Mouse (Mus musculus) urinary bladder, postnatal 36 days (tissue): ENCODE data around the gene Exoc6.

Experiments used
- DNase-seq, 2 experiments: peaks; one replicate each; pipeline ENCODE4 v3.0.0; 2022; ENCODE audit warnings: low spot score in 2 of 2, mixed read lengths in 1 of 2

The Exoc6 gene

GRCm38 (mm10) chr19:37690716-37691115 lies 140.5 kb downstream of the Exoc6 start:
- DNase-seq, result no peak

GRCm38 (mm10) chr19:37692879-37693278 lies 142.7 kb downstream of the Exoc6 start:
- DNase-seq, result no peak

- no peak for DNase-seq
Observed at GRCm38 (mm10) chr19:37695146-37695545, 144.9 kb downstream of the Exoc6 start.

- DNase-seq, result no peak
Observed at GRCm38 (mm10) chr19:37695762-37696602, 145.8 kb downstream of the Exoc6 start.

DNA sequence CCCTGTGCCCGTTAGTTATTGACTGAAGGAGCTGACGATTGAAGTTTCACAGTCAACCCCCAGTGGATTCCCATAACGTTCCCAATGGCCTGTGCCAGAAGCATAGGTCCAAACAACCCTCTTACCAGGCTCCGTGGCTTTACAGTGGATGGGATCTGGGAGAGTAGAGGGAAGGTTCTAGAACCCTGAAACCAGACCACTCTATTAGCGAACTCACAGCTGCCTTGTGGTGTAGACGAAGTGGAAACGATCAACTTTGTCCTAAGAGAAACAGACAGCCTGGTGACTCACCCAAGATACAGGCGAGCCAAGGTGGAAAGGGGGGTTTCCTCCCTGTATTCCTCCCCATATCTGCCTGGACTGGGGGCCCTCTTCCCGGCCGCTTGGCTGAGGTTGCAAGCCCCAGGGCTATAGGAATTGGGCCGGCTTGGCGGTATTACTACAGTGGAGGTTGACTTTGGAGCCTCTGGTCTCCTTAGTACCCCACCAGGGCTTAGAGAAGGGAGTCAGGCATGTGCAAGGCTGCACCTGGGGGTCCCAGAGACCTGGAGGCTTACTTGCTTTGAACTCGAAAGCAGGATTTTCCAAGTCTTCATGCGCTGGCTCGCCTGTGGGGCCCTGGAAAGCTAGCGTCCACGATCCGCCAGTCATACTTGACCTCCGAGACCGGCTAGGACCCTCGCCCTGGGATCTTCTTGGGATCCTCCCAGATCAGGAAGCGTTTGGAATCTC lies 146.6 kb downstream of the Exoc6 start:
- DNase-seq, result no peak

GRCm38 (mm10) chr19:37697335-37697636 lies 147.1 kb downstream of the Exoc6 start:
- no peak for DNase-seq

DNA sequence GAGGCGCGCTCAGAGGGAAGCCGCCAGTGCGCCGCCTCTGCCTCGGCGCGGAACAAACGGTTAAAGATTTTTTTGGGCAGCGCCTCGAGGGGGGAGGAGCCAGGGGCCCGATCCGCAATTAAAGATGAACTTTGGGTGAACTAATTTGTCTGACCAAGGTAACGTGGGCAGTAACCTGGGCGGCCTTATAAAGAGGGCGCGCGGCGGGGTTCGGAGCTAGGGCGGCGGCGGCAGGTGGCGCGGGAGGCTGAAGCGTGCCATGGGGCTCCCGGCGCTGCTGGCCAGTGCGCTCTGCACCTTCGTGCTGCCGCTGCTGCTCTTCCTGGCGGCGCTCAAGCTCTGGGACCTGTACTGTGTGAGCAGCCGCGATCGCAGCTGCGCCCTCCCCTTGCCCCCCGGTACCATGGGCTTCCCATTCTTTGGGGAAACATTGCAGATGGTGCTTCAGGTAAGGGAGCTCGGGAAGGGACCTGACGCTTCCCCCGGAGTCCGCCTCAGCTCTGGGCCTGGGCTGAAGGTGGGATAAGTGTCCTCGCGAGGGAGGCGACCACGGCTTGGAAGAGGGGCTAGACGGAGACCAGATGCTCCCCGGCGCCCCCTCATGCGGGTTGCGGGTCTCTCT lies 147.5 kb downstream of the Exoc6 start, which contains the start of gene Cyp26a1:
Cyp26a1 (plus strand) TSS at position 148 of the 622 bp plus-strand sequence.
- DNase-seq, result no peak

GRCm38 (mm10) chr19:37698273-37699160 lies 148.3 kb downstream of the Exoc6 start:
- DNase-seq, result no peak

DNA sequence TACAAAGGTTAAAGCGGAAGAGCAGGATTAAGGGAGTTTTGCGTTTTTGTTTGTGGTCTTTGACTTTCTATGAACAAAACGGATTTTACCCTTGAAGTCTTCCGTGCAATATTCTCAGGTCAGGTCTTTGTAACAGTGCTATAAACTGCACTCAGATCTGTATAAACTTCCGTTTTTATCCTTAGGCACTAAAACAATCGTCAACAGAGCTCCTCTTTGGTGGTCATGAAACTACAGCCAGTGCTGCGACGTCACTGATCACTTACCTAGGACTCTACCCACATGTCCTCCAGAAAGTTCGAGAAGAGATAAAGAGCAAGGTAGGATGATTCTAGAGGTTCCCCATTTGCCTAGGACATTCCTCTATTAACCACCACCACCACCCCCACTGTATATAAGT lies 149.5 kb downstream of the Exoc6 start:
- no peak for DNase-seq

DNA sequence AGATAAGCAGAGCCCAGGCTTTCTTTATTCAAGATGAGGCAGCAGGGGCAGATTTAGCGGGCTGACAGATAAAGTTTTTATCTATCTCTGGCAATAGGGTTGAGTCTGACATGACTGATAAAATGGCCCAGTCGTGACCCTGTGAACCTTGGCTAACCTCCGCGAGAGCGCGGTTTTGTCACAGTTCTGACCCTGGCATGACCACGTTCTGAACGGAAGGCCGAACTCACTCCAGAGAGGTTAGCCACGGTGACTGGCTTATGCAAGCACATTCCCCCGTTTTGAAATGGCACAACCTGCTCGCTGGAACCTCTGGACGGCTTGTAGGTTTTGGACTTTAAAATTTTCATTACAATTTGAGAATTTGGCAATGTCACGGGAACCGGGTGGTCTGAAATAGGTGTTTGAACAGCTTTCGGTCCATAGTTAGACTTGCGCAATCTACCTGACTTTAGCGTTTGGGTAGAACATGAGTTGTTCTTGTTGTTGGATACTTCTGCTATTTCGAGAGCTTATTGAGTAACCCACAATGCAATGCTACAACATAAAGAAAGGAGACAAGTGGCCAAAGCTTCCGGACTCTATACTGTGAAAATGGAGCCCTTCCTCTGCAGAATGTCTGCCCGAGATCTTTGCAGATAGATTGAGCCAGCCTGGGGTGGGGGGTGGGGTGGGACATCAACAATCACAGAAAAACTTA lies 152.3 kb downstream of the Exoc6 start:
- peak in 1 of 2 experiments; percentile 21 for DNase-seq

DNA sequence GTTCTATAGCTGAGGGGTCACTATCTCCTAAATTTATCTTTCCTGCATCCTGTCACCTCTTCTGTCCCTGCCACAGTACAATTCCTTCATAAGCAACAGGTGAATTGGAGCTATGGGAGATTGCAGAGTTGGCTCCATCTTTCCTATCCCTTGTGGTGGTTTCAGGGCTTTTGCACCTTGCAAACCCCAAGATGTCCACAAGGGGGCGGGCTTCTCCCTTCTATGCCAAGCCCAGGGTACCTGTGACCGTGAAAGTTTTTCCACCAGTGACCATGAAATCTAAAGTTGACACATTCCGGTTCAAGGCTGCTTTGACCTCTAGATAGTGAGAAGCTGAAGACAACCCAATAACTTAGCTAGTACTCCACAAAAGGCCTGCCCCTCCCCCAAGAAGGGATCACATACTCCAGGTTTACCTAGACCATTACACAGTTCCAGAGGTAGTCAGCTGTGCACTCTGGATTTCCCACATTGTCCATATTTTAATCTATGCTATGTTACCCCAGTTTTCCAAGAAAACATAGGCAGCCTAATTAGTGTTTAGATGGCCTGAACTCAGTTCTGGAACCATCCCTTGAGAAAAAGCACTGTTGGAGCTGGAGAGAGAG lies 153.8 kb downstream of the Exoc6 start:
- peak; percentile 56 to 60 for DNase-seq

GRCm38 (mm10) chr19:37705722-37706121 lies 155.5 kb downstream of the Exoc6 start:
- DNase-seq, result no peak

DNA sequence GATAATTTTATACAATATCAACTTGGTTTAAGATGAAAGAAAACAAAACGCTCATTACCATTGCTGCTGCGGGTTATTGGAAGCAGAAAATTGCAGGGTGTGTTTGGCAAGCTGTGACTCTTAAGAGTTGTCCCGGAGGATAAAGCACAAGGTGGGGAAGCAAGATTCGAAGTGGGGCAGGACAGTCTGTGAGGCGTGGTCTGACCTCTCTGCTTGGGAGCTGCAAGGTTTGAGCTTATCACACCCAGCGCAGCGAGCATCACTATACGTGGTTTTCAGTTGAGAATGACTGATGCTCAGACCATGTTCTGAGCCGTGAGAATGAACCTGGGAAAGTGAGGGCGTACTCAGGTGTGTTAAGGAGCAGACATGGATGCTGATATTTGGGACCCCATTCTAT lies 164.5 kb downstream of the Exoc6 start:
- DNase-seq, result no peak

DNA sequence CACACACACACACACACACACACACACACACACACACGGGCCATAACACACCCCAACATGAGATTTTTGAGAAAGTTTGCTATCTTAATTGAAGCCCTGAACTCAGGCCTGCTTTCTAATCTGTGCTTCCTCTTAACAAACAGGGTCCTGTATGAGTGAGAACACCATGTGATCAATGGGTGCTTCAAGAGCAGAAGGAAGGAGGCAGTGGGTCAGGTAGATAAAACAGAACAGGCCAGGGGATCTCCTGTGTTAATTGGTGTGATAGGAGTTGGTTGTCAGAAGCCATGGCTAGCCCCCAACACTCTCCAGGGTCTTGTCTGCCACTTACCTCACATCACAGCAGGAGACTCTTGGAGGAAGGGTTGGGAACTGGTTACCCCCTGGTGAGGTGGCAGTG lies 165.8 kb downstream of the Exoc6 start:
- no peak for DNase-seq

- DNase-seq, result no peak
Observed at GRCm38 (mm10) chr19:37716524-37717175, 166.4 kb downstream of the Exoc6 start.

- no peak for DNase-seq
Observed at GRCm38 (mm10) chr19:37719166-37719565, 168.9 kb downstream of the Exoc6 start.

DNA sequence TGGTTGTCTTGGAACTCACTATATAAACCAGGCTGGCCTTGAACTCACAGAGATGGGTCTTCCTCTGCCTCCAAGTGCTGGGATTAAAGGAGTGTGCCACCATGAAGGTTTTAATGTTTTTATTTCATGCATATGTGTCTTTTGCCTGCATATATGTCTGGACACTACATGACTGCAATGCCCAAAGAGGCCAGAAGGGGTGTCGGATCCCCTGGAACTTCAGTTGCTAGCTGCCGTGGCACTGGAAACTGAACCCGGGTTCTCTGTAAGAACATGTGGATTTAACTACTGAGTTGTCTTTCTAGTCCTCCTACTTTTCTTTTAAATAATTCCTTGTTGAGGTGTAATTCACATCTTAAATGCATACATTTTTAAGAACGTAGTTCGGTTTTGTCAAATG lies 174.4 kb downstream of the Exoc6 start:
- DNase-seq, result no peak

- no peak for DNase-seq
Observed at GRCm38 (mm10) chr19:37726585-37726984, 176.4 kb downstream of the Exoc6 start.

DNA sequence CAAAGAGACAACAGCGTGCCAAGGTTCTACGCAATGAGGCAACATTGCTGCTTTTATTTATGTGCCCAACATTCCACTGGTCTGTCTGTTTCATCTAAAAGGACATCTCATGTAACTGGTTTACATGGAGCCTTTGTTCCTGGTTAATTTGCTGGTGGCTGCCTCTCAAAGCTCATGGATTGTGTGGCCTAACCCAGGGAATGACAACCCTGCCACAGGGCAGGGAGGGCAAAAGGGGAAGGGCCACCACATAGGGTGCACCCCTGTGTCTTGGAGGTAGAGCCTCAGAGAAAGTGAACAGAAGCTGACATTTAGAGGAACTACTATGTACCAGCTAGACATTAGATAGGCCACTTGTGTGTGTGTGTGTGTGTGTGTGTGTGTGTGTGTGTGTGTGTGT lies 177.1 kb downstream of the Exoc6 start:
- no peak for DNase-seq
